Mouse (Mus musculus) adipocyte (in vitro differentiated cells): ENCODE data around the gene Olfr371.

Experiments used
- DNase-seq: peaks from one replicate; pipeline ENCODE4 v3.0.0-alpha.2; 2016; ENCODE audit warnings: low spot score

The Olfr371 gene

GRCm38 (mm10) chr8:85225688-85226087 is at the start of gene Olfr371:
TSS of gene Olfr371 (plus strand) at chr8:85225988.
- no peak for DNase-seq

- DNase-seq, result peak; percentile 89
These were observed 33.4 kb upstream of the Olfr371 start for GRCm38 (mm10) chr8:85192346-85192745.

GRCm38 (mm10) chr8:85220220-85220619 is 5.6 kb upstream of the Olfr371 start:
- no peak for DNase-seq

- peak; percentile 31 for DNase-seq
These were observed 4.8 kb upstream of the Olfr371 start for GRCm38 (mm10) chr8:85220992-85221391.

GRCm38 (mm10) chr8:85227297-85227696 is 1.5 kb downstream of the Olfr371 start:
- no peak for DNase-seq
